Mouse (Mus musculus): ENCODE data around the gene Frmpd4. TPM values are rescaled to one million over a fixed set of nuclear protein-coding genes. Genes with fewer than 3 reads are reported as not detected.

Frmpd4 gene
- polyA plus RNA-seq, 1 experiment from 2014 or later = not detected

DNA sequence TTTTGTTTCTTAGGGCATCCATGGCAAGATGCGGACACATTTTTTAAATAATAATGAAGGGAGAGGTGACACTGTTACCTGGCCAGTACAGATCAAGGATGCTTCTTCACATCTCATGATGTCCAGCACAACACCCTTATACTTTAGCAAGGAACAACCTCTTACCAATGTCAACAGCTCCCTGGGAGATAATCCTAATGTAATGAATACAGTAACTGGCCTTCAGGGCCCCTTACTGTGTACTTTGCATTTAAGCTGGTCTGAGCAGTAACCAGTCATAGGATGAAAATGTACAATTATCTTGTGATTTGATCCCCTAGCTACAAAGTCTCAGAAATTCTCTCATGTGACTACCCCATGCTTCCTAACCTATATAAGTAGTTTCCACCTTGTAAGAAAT is 1084.8 kb downstream of the Frmpd4 start:
- ATAC-seq = no peak
- no peaks in the 10 kb centered on the region for H3K4me1 ChIP-seq
- no peaks in the 10 kb centered on the region for H3K36me3 ChIP-seq
- no peak overlapping the region for H3K9ac ChIP-seq
- peaks cover 18% of the 10 kb centered on the region; the same call in 1 of the 2 replicates for H3K27me3 ChIP-seq (replicated peaks)
- no peaks in the 10 kb centered on the region for H3K9me3 ChIP-seq (replicated peaks)
- H3K4me3 ChIP-seq = no peak overlapping the region
- WGBS (ENCODE audit: insufficient replicate concordance) = 53% methylated on average over 1 of the region's 1 CpGs
- H3K4me2 ChIP-seq = no peak overlapping the region
- no peak overlapping the region for H3K27ac ChIP-seq

DNA sequence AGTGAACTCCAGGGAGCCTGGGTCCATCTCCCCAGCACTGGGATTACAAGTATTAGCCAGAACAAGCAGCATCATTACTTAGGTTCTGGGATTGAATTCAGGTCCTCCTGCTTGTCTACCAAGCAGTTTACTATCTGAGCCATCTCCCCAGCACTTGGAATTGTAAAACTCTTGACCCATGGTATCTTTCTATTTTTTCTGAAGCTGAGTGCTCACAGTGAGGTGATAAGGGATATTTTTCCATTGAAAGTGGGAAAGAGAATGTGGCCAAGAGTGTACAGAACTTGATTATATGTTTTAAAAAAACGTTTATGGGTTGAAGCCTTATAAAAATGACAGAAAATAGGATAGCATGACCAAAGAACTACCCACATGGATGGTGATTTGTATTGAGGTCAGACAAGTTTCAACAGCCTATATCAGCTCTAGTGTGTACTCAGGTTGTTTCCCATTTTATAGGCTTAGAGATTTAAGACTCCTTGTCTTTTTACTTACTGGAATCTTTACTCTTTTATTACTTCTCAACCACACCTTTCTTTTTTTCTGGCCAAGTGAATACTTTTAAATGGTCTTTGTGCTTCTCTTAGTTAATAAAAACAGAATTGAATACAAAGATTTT is 1085.3 kb downstream of the Frmpd4 start:
- H3K9me3 ChIP-seq (replicated peaks) = no peaks in the 10 kb centered on the region
- peaks cover 18% of the 10 kb centered on the region; the same call in 1 of the 2 replicates for H3K27me3 ChIP-seq (replicated peaks)
- no peak overlapping the region for H3K4me2 ChIP-seq
- H3K4me3 ChIP-seq = no peak overlapping the region
- no peak overlapping the region for H3K27ac ChIP-seq
- H3K4me1 ChIP-seq = no peaks in the 10 kb centered on the region
- no peaks in the 10 kb centered on the region for H3K36me3 ChIP-seq
- no peak for ATAC-seq
- H3K9ac ChIP-seq = no peak overlapping the region
- WGBS (ENCODE audit: insufficient replicate concordance) = 24% methylated on average over 1 of the region's 1 CpGs

DNA sequence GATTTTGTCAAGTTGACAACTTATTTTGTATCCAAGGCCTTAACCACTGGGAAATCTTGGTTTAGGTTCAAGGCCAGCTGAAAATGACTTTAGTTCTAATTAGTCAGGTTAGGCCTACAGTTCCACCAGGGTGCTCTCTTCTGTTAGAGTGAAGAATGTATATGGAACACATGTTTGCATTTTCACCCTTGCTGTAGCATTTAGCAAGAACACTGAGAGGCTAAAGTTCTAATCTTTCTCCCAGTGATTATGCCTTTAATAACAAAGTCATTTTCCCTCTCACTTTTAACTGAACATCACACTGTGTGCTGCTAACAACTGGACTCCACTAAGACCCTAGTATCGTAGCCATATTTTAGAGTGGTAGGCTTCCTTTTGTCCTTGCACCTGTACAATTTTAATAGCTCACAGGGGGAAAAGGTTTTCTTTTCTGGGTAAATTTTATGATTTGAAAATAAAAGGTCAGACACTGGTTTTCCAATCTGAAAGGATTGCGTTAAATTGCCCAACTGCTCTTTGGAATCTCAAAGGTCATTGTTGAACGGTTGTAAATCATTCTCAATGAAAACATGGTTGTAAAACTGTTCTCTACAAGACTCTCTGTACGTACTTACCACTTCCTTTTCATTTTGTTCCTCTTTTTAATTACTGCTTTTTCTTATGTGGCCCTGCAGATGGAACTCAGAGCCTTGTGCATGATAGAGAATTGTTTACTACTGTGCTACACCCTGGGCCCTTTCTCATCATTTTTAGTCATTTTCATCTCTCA is 1093.4 kb downstream of the Frmpd4 start:
- Histone ChIP-seq H3K9ac (no peak overlapping the region), H3K4me2 (no peak overlapping the region), H3K27me3 (replicated peaks) (no peaks in the 10 kb centered on the region; the same call in 1 of the 2 replicates), H3K27ac (no peak overlapping the region), H3K4me3 (no peak overlapping the region), H3K9me3 (replicated peaks) (no peaks in the 10 kb centered on the region), H3K36me3 (no peaks in the 10 kb centered on the region), H3K4me1 (no peaks in the 10 kb centered on the region)
- no peak for ATAC-seq
- 40% methylated on average over 4 of the region's 4 CpGs for WGBS (ENCODE audit: insufficient replicate concordance)

DNA sequence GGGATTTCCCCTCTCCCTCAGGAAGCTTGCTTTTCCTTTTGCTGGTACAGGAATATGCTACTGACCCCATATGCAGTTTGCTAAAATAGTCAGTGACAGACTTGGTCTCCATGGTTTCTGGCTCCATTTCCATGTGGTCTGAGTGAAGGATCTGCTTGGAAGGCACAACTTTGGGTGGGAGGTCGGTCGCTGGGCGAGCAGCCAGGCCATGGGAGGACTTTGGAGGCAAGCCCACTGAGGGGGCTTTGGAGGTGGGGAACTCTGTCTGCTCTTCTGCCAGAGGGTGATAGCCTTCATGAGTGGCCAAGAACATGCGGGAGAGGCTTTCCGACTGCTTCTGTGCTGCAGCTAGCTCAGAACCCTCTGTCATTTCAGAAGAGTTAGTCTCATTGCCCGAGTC is 1099.4 kb downstream of the Frmpd4 start:
- H3K4me2 ChIP-seq = no peak overlapping the region
- no peaks in the 10 kb centered on the region; the same call in 1 of the 2 replicates for H3K27me3 ChIP-seq (replicated peaks)
- ATAC-seq = no peak
- H3K9ac ChIP-seq = no peak overlapping the region
- no peak overlapping the region for H3K4me3 ChIP-seq
- no peaks in the 10 kb centered on the region for H3K9me3 ChIP-seq (replicated peaks)
- no peaks in the 10 kb centered on the region for H3K4me1 ChIP-seq
- H3K36me3 ChIP-seq = no peaks in the 10 kb centered on the region
- H3K27ac ChIP-seq = no peak overlapping the region
- 73% methylated on average over 6 of the region's 6 CpGs for WGBS (ENCODE audit: insufficient replicate concordance)

DNA sequence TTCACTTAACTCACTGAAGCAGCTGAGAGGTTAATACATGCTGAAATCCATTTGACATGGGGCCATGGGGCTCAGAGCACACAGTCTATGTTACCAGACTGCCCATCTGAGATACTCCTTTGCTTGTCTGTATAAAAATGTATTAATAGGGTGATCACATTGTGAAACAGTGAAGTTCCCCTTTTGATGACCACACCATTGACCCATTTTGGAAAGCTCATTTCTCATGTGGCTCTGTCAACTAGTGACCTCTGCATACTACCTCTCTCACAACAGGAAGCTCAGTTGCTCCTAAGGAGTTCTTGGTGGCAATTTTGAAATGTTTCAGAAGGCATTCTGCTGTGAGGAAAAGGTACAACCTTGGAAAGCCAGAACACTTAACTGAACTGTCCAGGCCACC is 1142.1 kb downstream of the Frmpd4 start:
- H3K36me3 ChIP-seq = no peaks in the 10 kb centered on the region
- no peak overlapping the region for H3K4me2 ChIP-seq
- no peaks in the 10 kb centered on the region for H3K27me3 ChIP-seq (replicated peaks)
- H3K27ac ChIP-seq = no peak overlapping the region
- H3K9me3 ChIP-seq (replicated peaks) = no peaks in the 10 kb centered on the region
- H3K4me1 ChIP-seq = no peaks in the 10 kb centered on the region
- no peak overlapping the region for H3K9ac ChIP-seq
- no peak overlapping the region for H3K4me3 ChIP-seq
- ATAC-seq = no peak

DNA sequence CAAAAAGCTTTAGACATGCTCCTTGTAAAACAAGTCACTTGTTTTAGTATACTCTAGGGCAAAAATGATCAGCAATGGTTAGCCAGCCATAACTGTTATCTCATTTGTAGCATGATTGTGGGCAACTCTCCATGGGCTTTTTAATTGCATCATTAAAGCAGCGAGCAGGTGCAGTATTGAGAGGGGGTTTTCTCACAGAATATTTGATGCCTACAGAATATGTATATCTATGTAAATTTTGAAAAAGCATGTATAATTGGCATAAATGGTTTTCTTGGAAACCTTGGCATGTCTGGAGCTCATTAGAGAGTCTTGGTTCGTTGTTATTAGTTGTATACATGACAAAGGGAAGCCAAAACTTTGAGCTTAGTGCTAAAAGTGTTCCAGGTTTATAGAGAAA is 1143.1 kb downstream of the Frmpd4 start:
- 41% methylated on average over 2 of the region's 2 CpGs for WGBS (ENCODE audit: insufficient replicate concordance)
- H3K4me3 ChIP-seq = no peak overlapping the region
- H3K4me2 ChIP-seq = no peak overlapping the region
- no peak overlapping the region for H3K9ac ChIP-seq
- H3K4me1 ChIP-seq = no peaks in the 10 kb centered on the region
- ATAC-seq = no peak
- no peaks in the 10 kb centered on the region for H3K27me3 ChIP-seq (replicated peaks)
- no peaks in the 10 kb centered on the region for H3K9me3 ChIP-seq (replicated peaks)
- no peaks in the 10 kb centered on the region for H3K36me3 ChIP-seq
- no peak overlapping the region for H3K27ac ChIP-seq

Other genes with a start within 250 kb of the Frmpd4 start
- 20.7 and 21.5 TPM in 2 replicates for gene Msl3, start 96.7 kb upstream of the Frmpd4 start, polyA plus RNA-seq (2016; fragmentation: Nextera tagmentation; extraction: Ambion mirVana)
- gene Arhgap6, start 217.9 kb upstream of the Frmpd4 start, polyA plus RNA-seq (2016; fragmentation: Nextera tagmentation; extraction: Ambion mirVana) = 5.0 and 6.0 TPM in 2 replicates